Mouse (Mus musculus) gastrocnemius, postnatal 14 days (tissue): Measurements from ENCODE around the gene Psmb10. TPM values are rescaled to one million over a fixed set of nuclear protein-coding genes. Genes with fewer than 3 reads are reported as not detected.

Experiments used
- DNase-seq: peaks from one replicate; pipeline ENCODE4 v3.0.0; 2021; ENCODE audit warnings: mixed read lengths
- intact Hi-C: fragments of 180-260 bp; cut with DNase I; formaldehyde crosslinking; loops from one replicate; pipeline ENCODE4 v1.15.1; 2025; ENCODE audit warnings: low total_unique reads
- microRNA-seq, 2 experiments: library from miRNA; unstranded; fragments of <30 nt; microRNA quantifications; one replicate each; pipeline ENCODE4 v1.2.0; 2021
- total RNA-seq, 2 experiments: library from RNA; stranded (reverse); gene quantifications; 2 replicates each; pipeline ENCODE4 v1.2.3; 2021

Psmb10 gene
- total RNA-seq, 2 experiments from 2014 or later: 19.3 to 20.9 TPM

GRCm38 (mm10) chr8:105889756-105890465, 48.3 kb downstream of the Psmb10 start:
- no peak for DNase-seq
- intact Hi-C loops: no loop called here

Small RNA genes within 50 kb of the gene (microRNA-seq; reads per million reads assigned to microRNA genes)
- gene Mir7074: 0 reads per million in 2 experiments

Other genes with a start within 250 kb of the Psmb10 start
- 10 to 100 TPM in 1 of 2 experiments, 1 to 10 TPM in 1; 9.2 to 10.3 TPM for gene Acd, start 237.3 kb downstream of the Psmb10 start, total RNA-seq
- 1 to 10 TPM; 5.2 to 7.0 TPM for gene Pard6a, start 237.3 kb downstream of the Psmb10 start, total RNA-seq
- not detected for gene 4933405L10Rik, start 230.8 kb downstream of the Psmb10 start, total RNA-seq
- gene Enkd1, start 230.2 kb downstream of the Psmb10 start, total RNA-seq: 1 to 10 TPM; 1.6 to 1.7 TPM
- gene Gfod2, start 179.8 kb downstream of the Psmb10 start, total RNA-seq: 1 to 10 TPM; 7.8 to 7.9 TPM
- gene Ranbp10, start 111.1 kb downstream of the Psmb10 start, total RNA-seq: 10 to 100 TPM; 20.1 to 20.2 TPM
- not detected for gene Tsnaxip1, start 110.7 kb downstream of the Psmb10 start, total RNA-seq
- gene Cenpt, start 85.2 kb downstream of the Psmb10 start, total RNA-seq: 1 to 10 TPM; 1.9 to 3.9 TPM
- 10 to 100 TPM; 19.6 to 22.7 TPM for gene Thap11, start 83.3 kb downstream of the Psmb10 start, total RNA-seq
- gene Nutf2, start 77.9 kb downstream of the Psmb10 start, total RNA-seq: 10 to 100 TPM; 63.8 to 66.0 TPM
- 10 to 100 TPM; 21.1 to 21.5 TPM for gene Edc4, start 57.6 kb downstream of the Psmb10 start, total RNA-seq
- gene Nrn1l, start 44.9 kb downstream of the Psmb10 start, total RNA-seq: under 1 TPM in 1 of 2 experiments, not detected in 1; 0.69 TPM
- gene Pskh1, start 38.0 kb downstream of the Psmb10 start, total RNA-seq: 10 to 100 TPM; 12.8 to 13.8 TPM
- not detected for gene Ctrl, start 4.6 kb downstream of the Psmb10 start, total RNA-seq
- gene Lcat, start 4.9 kb upstream of the Psmb10 start, total RNA-seq: under 1 TPM; 0.21 to 0.29 TPM
- 10 to 100 TPM; 12.1 to 19.1 TPM for gene Slc12a4, start 27.7 kb upstream of the Psmb10 start, total RNA-seq
- not detected for gene Dpep3, start 41.0 kb upstream of the Psmb10 start, total RNA-seq
- gene Dus2, start 52.9 kb upstream of the Psmb10 start, total RNA-seq: 10 to 100 TPM in 1 of 2 experiments, 1 to 10 TPM in 1; 9.4 to 10.4 TPM
- gene Dpep2nb, start 67.5 kb upstream of the Psmb10 start, total RNA-seq: not detected
- gene Ddx28, start 73.4 kb upstream of the Psmb10 start, total RNA-seq: 1 to 10 TPM; 9.5 to 9.7 TPM
- 10 to 100 TPM; 18.4 to 22.0 TPM for gene Nfatc3, start 120.4 kb upstream of the Psmb10 start, total RNA-seq
- gene Esrp2, start 198.5 kb upstream of the Psmb10 start, total RNA-seq: not detected
- 1 to 10 TPM; 4.5 to 5.0 TPM for gene Pla2g15, start 212.0 kb upstream of the Psmb10 start, total RNA-seq
- 1 to 10 TPM; 6.1 to 7.0 TPM for gene Slc7a6, start 230.4 kb upstream of the Psmb10 start, total RNA-seq